Mouse (Mus musculus): Measurements from ENCODE around the gene Spsb2.

DNA sequence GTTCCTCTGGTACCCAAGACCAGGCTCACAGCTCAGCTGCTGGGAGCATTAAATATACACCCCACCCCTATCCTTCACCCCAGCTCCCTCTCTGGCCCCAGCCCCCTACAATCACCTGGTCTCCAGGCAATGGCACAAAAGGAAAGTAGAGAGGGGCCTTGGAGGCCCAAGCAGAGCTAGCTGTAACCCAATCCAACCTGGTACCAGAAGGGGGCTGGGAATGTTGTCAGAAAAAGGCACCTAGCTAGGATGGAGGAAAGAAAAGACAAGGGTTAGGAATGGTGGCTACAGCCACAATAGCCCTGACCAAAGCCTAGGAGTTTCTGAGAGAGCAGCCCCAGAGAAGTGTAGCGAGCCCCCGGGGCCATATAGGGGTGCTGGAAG is 49.6 kb upstream of the Spsb2 start:
- no peak for TF ChIP-seq CTCF (IDR thresholded peaks at IDR 0.05; ENCODE audit: control insufficient read depth, insufficient read depth, low read length)
- TF ChIP-seq POLR2A (IDR thresholded peaks at IDR 0.05; ENCODE audit: borderline replicate concordance, control insufficient read depth, low read depth, low read length) = no peak
